Mouse (Mus musculus): ENCODE results near the gene Grik5. TPM values are rescaled to one million over a fixed set of nuclear protein-coding genes. Genes with fewer than 3 reads are reported as not detected.

The Grik5 gene
- polyA plus RNA-seq, 1 experiment from 2014 or later: 8.7 TPM

- 36% methylated on average over 10 of the region's 10 CpGs for whole genome bisulfite sequencing
- Histone ChIP-seq H3K9me3 (replicated peaks) (no peaks in the 10 kb centered on the region), H3K27ac (no peak overlapping the region), H3K4me3 (no peak overlapping the region), H3K27me3 (ENCODE audit: low read depth, poor library complexity, severe bottlenecking) (peaks cover 18% of the 10 kb centered on the region), H3K36me3 (peaks cover 22% of the 10 kb centered on the region), H3K4me1 (peaks cover 34% of the 10 kb centered on the region)
- no peak for DNase-seq (ENCODE audit: low spot score)
Observed at GRCm38 (mm10) chr7:25089875-25090274, 17.7 kb upstream of the Grik5 start.

GRCm38 (mm10) chr7:25088968-25089367 lies 16.8 kb upstream of the Grik5 start:
- Histone ChIP-seq H3K4me1 (peaks cover 34% of the 10 kb centered on the region), H3K4me3 (no peak overlapping the region), H3K27ac (0 out of 2 replicates have a peak overlapping the region, but pooled peaks have one; percentile 50), H3K9me3 (replicated peaks) (no peaks in the 10 kb centered on the region), H3K36me3 (peaks cover 32% of the 10 kb centered on the region), H3K27me3 (ENCODE audit: low read depth, poor library complexity, severe bottlenecking) (peaks cover 18% of the 10 kb centered on the region)
- 29% methylated on average over 10 of the region's 11 CpGs for WGBS
- DNase-seq (ENCODE audit: low spot score): no peak

GRCm38 (mm10) chr7:25088531-25088930 lies 16.4 kb upstream of the Grik5 start:
- H3K9me3 ChIP-seq (replicated peaks): no peaks in the 10 kb centered on the region
- peaks cover 36% of the 10 kb centered on the region for H3K36me3 ChIP-seq
- 8% methylated on average over 10 of the region's 10 CpGs for whole genome bisulfite sequencing
- H3K27me3 ChIP-seq (ENCODE audit: low read depth, poor library complexity, severe bottlenecking): peaks cover 18% of the 10 kb centered on the region
- no peak for DNase-seq (ENCODE audit: low spot score)
- no peak overlapping the region for H3K4me3 ChIP-seq
- H3K27ac ChIP-seq: peak overlapping the region; percentile 50; the same call in 1 of the 2 replicates
- peaks cover 32% of the 10 kb centered on the region for H3K4me1 ChIP-seq

- Histone ChIP-seq H3K9me3 (replicated peaks) (no peaks in the 10 kb centered on the region), H3K4me1 (peaks cover 28% of the 10 kb centered on the region), H3K36me3 (peaks cover 42% of the 10 kb centered on the region), H3K27me3 (ENCODE audit: low read depth, poor library complexity, severe bottlenecking) (peaks cover 13% of the 10 kb centered on the region), H3K4me3 (no peak overlapping the region), H3K27ac (no peak overlapping the region)
- DNase-seq (ENCODE audit: low spot score): no peak
- WGBS: 68% methylated on average over 5 of the region's 5 CpGs
Observed at GRCm38 (mm10) chr7:25087972-25088371, 15.8 kb upstream of the Grik5 start.

- WGBS: 62% methylated on average over 10 of the region's 10 CpGs
- H3K27ac ChIP-seq: no peak overlapping the region
Observed at GRCm38 (mm10) chr7:25087256-25087912, 15.2 kb upstream of the Grik5 start.

GRCm38 (mm10) chr7:25086656-25087055 lies 14.5 kb upstream of the Grik5 start:
- no peak overlapping the region for H3K27ac ChIP-seq
- H3K4me1 ChIP-seq: peaks cover 24% of the 10 kb centered on the region
- WGBS: 54% methylated on average over 3 of the region's 3 CpGs

More at GRCm38 (mm10) chr7:25087256-25087912, 15.2 kb upstream of the Grik5 start:
- H3K4me1 ChIP-seq: peaks cover 24% of the 10 kb centered on the region
- H3K9me3 ChIP-seq (replicated peaks): no peaks in the 10 kb centered on the region
- H3K36me3 ChIP-seq: peaks cover 47% of the 10 kb centered on the region
- no peak for DNase-seq (ENCODE audit: low spot score)
- peaks cover 7% of the 10 kb centered on the region for H3K27me3 ChIP-seq (ENCODE audit: low read depth, poor library complexity, severe bottlenecking)
- no peak overlapping the region for H3K4me3 ChIP-seq

GRCm38 (mm10) chr7:25084621-25085020 lies 12.5 kb upstream of the Grik5 start:
- H3K4me3 ChIP-seq: no peak overlapping the region
- no peak for DNase-seq (ENCODE audit: low spot score)
- no peaks in the 10 kb centered on the region for H3K27me3 ChIP-seq (ENCODE audit: low read depth, poor library complexity, severe bottlenecking)
- H3K27ac ChIP-seq: no peak overlapping the region
- H3K36me3 ChIP-seq: peaks cover 75% of the 10 kb centered on the region
- peaks cover 19% of the 10 kb centered on the region for H3K4me1 ChIP-seq
- H3K9me3 ChIP-seq (replicated peaks): no peaks in the 10 kb centered on the region
- 92% methylated on average over 5 of the region's 5 CpGs for WGBS

More at GRCm38 (mm10) chr7:25086656-25087055, 14.5 kb upstream of the Grik5 start:
- no peak for DNase-seq (ENCODE audit: low spot score)
- Histone ChIP-seq H3K27me3 (ENCODE audit: low read depth, poor library complexity, severe bottlenecking) (0 out of 2 replicates have a peak, but pooled peaks cover 2% of the 10 kb centered on the region), H3K4me3 (no peak overlapping the region), H3K36me3 (peaks cover 55% of the 10 kb centered on the region), H3K9me3 (replicated peaks) (no peaks in the 10 kb centered on the region)

GRCm38 (mm10) chr7:25082510-25082909 lies 10.4 kb upstream of the Grik5 start:
- H3K27me3 ChIP-seq (ENCODE audit: low read depth, poor library complexity, severe bottlenecking): no peaks in the 10 kb centered on the region
- H3K4me3 ChIP-seq: no peak overlapping the region
- H3K4me1 ChIP-seq: peaks cover 17% of the 10 kb centered on the region
- H3K36me3 ChIP-seq: peaks cover 83% of the 10 kb centered on the region
- 89% methylated on average over 4 of the region's 4 CpGs for WGBS
- H3K27ac ChIP-seq: no peak overlapping the region
- DNase-seq (ENCODE audit: low spot score): no peak
- no peaks in the 10 kb centered on the region for H3K9me3 ChIP-seq (replicated peaks)

GRCm38 (mm10) chr7:25080431-25080830 lies 8.3 kb upstream of the Grik5 start:
- WGBS: 96% methylated on average over 13 of the region's 13 CpGs

GRCm38 (mm10) chr7:25079496-25080026 lies 7.4 kb upstream of the Grik5 start:
- DNase-seq (ENCODE audit: low spot score): no peak
- Histone ChIP-seq H3K27me3 (ENCODE audit: low read depth, poor library complexity, severe bottlenecking) (no peaks in the 10 kb centered on the region), H3K9me3 (replicated peaks) (no peaks in the 10 kb centered on the region), H3K27ac (no peak overlapping the region), H3K36me3 (peaks cover 58% of the 10 kb centered on the region), H3K4me3 (no peak overlapping the region), H3K4me1 (peaks cover 28% of the 10 kb centered on the region)
- WGBS: 88% methylated on average over 12 of the region's 12 CpGs

More at GRCm38 (mm10) chr7:25080431-25080830, 8.3 kb upstream of the Grik5 start:
- Histone ChIP-seq H3K9me3 (replicated peaks) (no peaks in the 10 kb centered on the region), H3K4me1 (peaks cover 25% of the 10 kb centered on the region), H3K36me3 (peaks cover 66% of the 10 kb centered on the region), H3K27me3 (ENCODE audit: low read depth, poor library complexity, severe bottlenecking) (no peaks in the 10 kb centered on the region), H3K27ac (no peak overlapping the region), H3K4me3 (no peak overlapping the region)
- no peak for DNase-seq (ENCODE audit: low spot score)

- H3K4me3 ChIP-seq: peak overlapping the region; percentile 97
- under 1% methylated on average over 33 of the region's 33 CpGs for WGBS
- no peaks in the 10 kb centered on the region for H3K9me3 ChIP-seq (replicated peaks)
- H3K27me3 ChIP-seq (ENCODE audit: low read depth, poor library complexity, severe bottlenecking): no peaks in the 10 kb centered on the region
- DNase-seq (ENCODE audit: low spot score): no peak
- peaks cover 36% of the 10 kb centered on the region for H3K36me3 ChIP-seq
- peak overlapping the region; percentile 98 for H3K27ac ChIP-seq
- peaks cover 50% of the 10 kb centered on the region for H3K4me1 ChIP-seq
Observed at GRCm38 (mm10) chr7:25077414-25077755, 5.2 kb upstream of the Grik5 start.

- Histone ChIP-seq H3K27ac (peak overlapping the region; percentile 98), H3K9me3 (replicated peaks) (no peaks in the 10 kb centered on the region), H3K36me3 (peaks cover 30% of the 10 kb centered on the region), H3K4me1 (peaks cover 56% of the 10 kb centered on the region), H3K4me3 (peak overlapping the region; percentile 97), H3K27me3 (ENCODE audit: low read depth, poor library complexity, severe bottlenecking) (no peaks in the 10 kb centered on the region)
- under 1% methylated on average over 56 of the region's 56 CpGs for WGBS
- DNase-seq (ENCODE audit: low spot score): peak; percentile 96
Observed at GRCm38 (mm10) chr7:25076663-25077413, 4.7 kb upstream of the Grik5 start.

- no peaks in the 10 kb centered on the region for H3K27me3 ChIP-seq (ENCODE audit: low read depth, poor library complexity, severe bottlenecking)
- no peaks in the 10 kb centered on the region for H3K9me3 ChIP-seq (replicated peaks)
- H3K4me3 ChIP-seq: peak overlapping the region; percentile 97
- no peak for DNase-seq (ENCODE audit: low spot score)
- peaks cover 25% of the 10 kb centered on the region for H3K36me3 ChIP-seq
- peaks cover 61% of the 10 kb centered on the region for H3K4me1 ChIP-seq
- WGBS: 24% methylated on average over 7 of the region's 7 CpGs
- peak overlapping the region; percentile 98 for H3K27ac ChIP-seq
Observed at GRCm38 (mm10) chr7:25076296-25076662, 4.1 kb upstream of the Grik5 start.
